Mouse (Mus musculus): ENCODE results near the gene Ddb1.

- TF ChIP-seq CTCF (IDR thresholded peaks at IDR 0.05; ENCODE audit: low read depth, low read length) (no peak), POLR2A (IDR thresholded peaks at IDR 0.05; ENCODE audit: extremely low read depth, insufficient read depth, low read length) (no peak)
Observed at GRCm38 (mm10) chr19:10656058-10656457, 50.9 kb downstream of the Ddb1 start.
